14 mouse cellular contexts compared by ENCODE assay signal in the genomic region with DNA sequence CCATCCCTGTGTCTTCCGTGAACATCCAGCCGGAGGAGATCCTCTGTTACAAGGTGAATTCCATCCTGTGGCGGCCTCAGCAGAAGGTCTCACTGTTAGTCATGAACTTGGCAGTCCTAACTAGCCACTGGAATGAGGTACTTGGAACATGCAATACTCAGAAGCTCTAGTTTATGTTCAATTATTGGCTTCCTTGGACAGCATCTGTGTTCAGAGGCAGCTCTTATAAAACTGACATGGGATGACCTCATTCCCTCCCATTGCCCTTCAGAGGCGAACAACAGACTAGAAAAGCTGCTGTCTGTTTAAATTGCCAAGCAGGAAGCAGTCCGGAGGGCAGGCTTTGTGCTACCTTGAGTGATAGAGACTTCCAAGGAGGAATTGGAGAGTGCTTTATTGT.
"Had no signal": no experiment of that assay in that cellular context is flagged by ENCODE, and none has a peak within 500 bp of the region (broad histone marks: within the 10 kb centered on the region; RNA-seq: fewer than 3 reads in every experiment).

No protein-coding gene starts in this region.

- ATAC-seq: liver, embryonic 12.5 days; midbrain, embryonic 16.5 days had no signal

- H3K36me3 ChIP-seq: limb, embryonic 10.5 days; liver, embryonic 12.5 days; lung, embryonic 15.5 days; midbrain, embryonic 12.5 days; neural tube, embryonic 13.5 days had no signal

- H3K27ac ChIP-seq: kidney, postnatal 0 days; layer of hippocampus, adult 2 months; limb, embryonic 10.5 days; liver, embryonic 12.5 days; lung, embryonic 15.5 days; midbrain, embryonic 12.5 days; neural tube, embryonic 13.5 days; stomach, postnatal 0 days had no signal

- H3K9ac ChIP-seq: liver, embryonic 12.5 days; lung, embryonic 15.5 days; midbrain, embryonic 12.5 days; neural tube, embryonic 13.5 days had no signal

- H3K27me3 ChIP-seq: liver, embryonic 12.5 days; lung, embryonic 15.5 days; midbrain, embryonic 12.5 days; neural tube, embryonic 13.5 days had no signal

- H3K4me2 ChIP-seq: liver, embryonic 12.5 days; lung, embryonic 15.5 days; midbrain, embryonic 12.5 days; neural tube, embryonic 13.5 days had no signal

- H3K4me1 ChIP-seq: limb, embryonic 10.5 days; liver, embryonic 12.5 days; lung, embryonic 15.5 days; midbrain, embryonic 12.5 days; neural tube, embryonic 13.5 days had no signal

- H3K9me3 ChIP-seq: limb, embryonic 10.5 days; liver, embryonic 12.5 days; lung, embryonic 15.5 days; midbrain, embryonic 12.5 days; neural tube, embryonic 13.5 days had no signal

- DNase-seq: kidney, adult 9 months; kidney, postnatal 4 days; right cerebral cortex, adult 18-20 months; right cerebral cortex, postnatal 25 days; thymus, postnatal 4 days had no signal

- H3K4me3 ChIP-seq: layer of hippocampus, adult 2 months; limb, embryonic 10.5 days; liver, embryonic 12.5 days; lung, embryonic 15.5 days; midbrain, embryonic 12.5 days; neural tube, embryonic 13.5 days had no signal
